Mouse (Mus musculus): Measurements from ENCODE around the gene Ate1.
A peak's percentile ranks its signal among the peaks of the same experiment; 100 is the strongest.
"Not testable (repeated sequence)": the region's sequence is repeated elsewhere in the genome, so short reads cannot be mapped to it uniquely, and the experiment has no call there.

Ate1 gene

GRCm38 (mm10) chr7:130520049-130520425 lies at the start of gene Ate1:
Gene Ate1 (minus strand): TSS chr7:130520369.
- no peak for DNase-seq (ENCODE audit: low spot score)

- DNase-seq (ENCODE audit: low spot score), result no peak
Measured at GRCm38 (mm10) chr7:130568783-130569436, 48.7 kb upstream of the Ate1 start.

GRCm38 (mm10) chr7:130564596-130564995 lies 44.4 kb upstream of the Ate1 start:
- no peak for DNase-seq (ENCODE audit: low spot score)

GRCm38 (mm10) chr7:130563880-130564279 lies 43.7 kb upstream of the Ate1 start:
- no peak for DNase-seq (ENCODE audit: low spot score)

GRCm38 (mm10) chr7:130563276-130563675 lies 43.1 kb upstream of the Ate1 start:
- DNase-seq (ENCODE audit: low spot score), result no peak

GRCm38 (mm10) chr7:130560933-130561332 lies 40.8 kb upstream of the Ate1 start:
- no peak for DNase-seq (ENCODE audit: low spot score)

- no peak for DNase-seq (ENCODE audit: low spot score)
Measured at GRCm38 (mm10) chr7:130558592-130558991, 38.4 kb upstream of the Ate1 start.

- DNase-seq (ENCODE audit: low spot score), result no peak
Measured at GRCm38 (mm10) chr7:130555597-130555996, 35.4 kb upstream of the Ate1 start.

- no peak for DNase-seq (ENCODE audit: low spot score)
Measured at GRCm38 (mm10) chr7:130553321-130553720, 33.2 kb upstream of the Ate1 start.

- DNase-seq (ENCODE audit: low spot score), result no peak
Measured at GRCm38 (mm10) chr7:130552780-130553179, 32.6 kb upstream of the Ate1 start.

GRCm38 (mm10) chr7:130547635-130548175 lies 27.5 kb upstream of the Ate1 start:
- no peak for DNase-seq (ENCODE audit: low spot score)

- DNase-seq (ENCODE audit: low spot score), result peak; percentile 93
Measured at GRCm38 (mm10) chr7:130546791-130547484, 26.8 kb upstream of the Ate1 start.

GRCm38 (mm10) chr7:130546421-130546790 lies 26.2 kb upstream of the Ate1 start:
- DNase-seq (ENCODE audit: low spot score), result no peak

GRCm38 (mm10) chr7:130545893-130546292 lies 25.7 kb upstream of the Ate1 start:
- no peak for DNase-seq (ENCODE audit: low spot score)

GRCm38 (mm10) chr7:130545401-130545800 lies 25.2 kb upstream of the Ate1 start:
- DNase-seq (ENCODE audit: low spot score), result no peak

- DNase-seq (ENCODE audit: low spot score), result no peak
Measured at GRCm38 (mm10) chr7:130543181-130543580, 23.0 kb upstream of the Ate1 start.

GRCm38 (mm10) chr7:130540176-130540575 lies 20.0 kb upstream of the Ate1 start:
- no peak for DNase-seq (ENCODE audit: low spot score)

- no peak for DNase-seq (ENCODE audit: low spot score)
Measured at GRCm38 (mm10) chr7:130537068-130537467, 16.9 kb upstream of the Ate1 start.

GRCm38 (mm10) chr7:130535174-130535573 lies 15.0 kb upstream of the Ate1 start:
- no peak for DNase-seq (ENCODE audit: low spot score)

GRCm38 (mm10) chr7:130533316-130534260 lies 13.4 kb upstream of the Ate1 start:
- peak; percentile 75 for DNase-seq (ENCODE audit: low spot score)

- DNase-seq (ENCODE audit: low spot score), result not testable (repeated sequence)
Measured at GRCm38 (mm10) chr7:130531138-130531537, 11.0 kb upstream of the Ate1 start.

GRCm38 (mm10) chr7:130527306-130527705 lies 7.1 kb upstream of the Ate1 start:
- no peak for DNase-seq (ENCODE audit: low spot score)

Data from T-cell, adult 2 months (primary cell).